Mouse (Mus musculus) testis, postnatal 14 days (tissue): ENCODE measurements around the gene Actl6b.

Experiments
- DNase-seq: peaks from one replicate; pipeline ENCODE4 v3.0.0; 2021; ENCODE audit warnings: low spot score

The Actl6b gene

GRCm38 (mm10) chr5:137553411-137553837 lies at the start of gene Actl6b:
Gene Actl6b, plus strand, starts transcription at chr5:137553517.
- peak; percentile 80 for DNase-seq

GRCm38 (mm10) chr5:137504041-137504440 lies 49.3 kb upstream of the Actl6b start:
- DNase-seq = no peak

GRCm38 (mm10) chr5:137510014-137510501 lies 43.3 kb upstream of the Actl6b start:
- DNase-seq = peak; percentile 80

- no peak for DNase-seq
Measured at GRCm38 (mm10) chr5:137510573-137511390, 42.5 kb upstream of the Actl6b start.

GRCm38 (mm10) chr5:137511706-137512105 lies 41.6 kb upstream of the Actl6b start:
- no peak for DNase-seq

GRCm38 (mm10) chr5:137512847-137513794 lies 40.2 kb upstream of the Actl6b start:
- no peak for DNase-seq

GRCm38 (mm10) chr5:137513951-137514721 lies 39.2 kb upstream of the Actl6b start:
- DNase-seq = no peak

- no peak for DNase-seq
Measured at GRCm38 (mm10) chr5:137514811-137515210, 38.5 kb upstream of the Actl6b start.

- no peak for DNase-seq
Measured at GRCm38 (mm10) chr5:137518436-137518835, 34.9 kb upstream of the Actl6b start, which contains the start of gene Gigyf1. Gene Gigyf1, plus strand, starts transcription at chr5:137518548.

- DNase-seq = no peak
Measured at GRCm38 (mm10) chr5:137519691-137520550, 33.4 kb upstream of the Actl6b start.

GRCm38 (mm10) chr5:137521861-137522260 lies 31.5 kb upstream of the Actl6b start:
- DNase-seq = no peak

GRCm38 (mm10) chr5:137522711-137523110 lies 30.6 kb upstream of the Actl6b start:
- DNase-seq = no peak

GRCm38 (mm10) chr5:137523396-137524250 lies 29.7 kb upstream of the Actl6b start:
- DNase-seq = no peak

GRCm38 (mm10) chr5:137524251-137524515 lies 29.1 kb upstream of the Actl6b start:
- no peak for DNase-seq

- DNase-seq = no peak
Measured at GRCm38 (mm10) chr5:137524671-137525070, 28.6 kb upstream of the Actl6b start.

GRCm38 (mm10) chr5:137525511-137525910 lies 27.8 kb upstream of the Actl6b start:
- no peak for DNase-seq

- DNase-seq = no peak
Measured at GRCm38 (mm10) chr5:137526192-137526936, 27.0 kb upstream of the Actl6b start.

- no peak for DNase-seq
Measured at GRCm38 (mm10) chr5:137527413-137527812, 25.9 kb upstream of the Actl6b start.

GRCm38 (mm10) chr5:137528247-137528968 lies 24.9 kb upstream of the Actl6b start:
- DNase-seq = no peak
